Mouse (Mus musculus): ENCODE measurements around the gene Tapbpl. TPM values are rescaled to one million over a fixed set of nuclear protein-coding genes. Genes with fewer than 3 reads are reported as not detected.

The Tapbpl gene
- polyA plus RNA-seq, 1 experiment from 2014 or later: 9.0 TPM

DNA sequence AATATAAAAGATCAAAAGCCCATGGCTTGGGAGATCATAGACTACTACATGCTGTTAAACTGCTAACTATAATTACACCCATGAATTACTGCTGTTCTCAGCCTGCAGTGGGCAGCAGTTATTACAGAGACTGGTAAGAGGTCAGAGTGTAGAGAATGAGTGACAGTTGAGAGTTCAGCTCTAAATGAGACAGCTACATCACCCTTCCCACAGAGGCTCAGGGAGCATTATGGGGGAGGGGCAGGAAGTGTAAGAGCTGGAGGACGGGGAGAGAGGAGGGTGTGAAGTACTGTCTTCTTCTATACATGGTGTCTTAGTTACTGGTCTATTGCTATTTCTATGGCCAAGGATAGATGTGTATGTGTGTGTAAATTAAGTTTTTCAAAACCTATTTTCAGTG is 12.9 kb upstream of the Tapbpl start:
- Histone ChIP-seq H3K4me2 (ENCODE audit: low read depth, low read length) (no peak overlapping the region), H3K27ac (ENCODE audit: low read length) (no peak overlapping the region), H3K9me3 (ENCODE audit: control insufficient read depth, low read length) (no peaks in the 10 kb centered on the region), H3K27me3 (ENCODE audit: control insufficient read depth, insufficient read depth, low read depth, low read length) (no peaks in the 10 kb centered on the region), H3K36me3 (ENCODE audit: control insufficient read depth, insufficient read depth, low read length) (no peaks in the 10 kb centered on the region), H3K9ac (ENCODE audit: low read length) (no peak overlapping the region), H3K4me1 (replicated peaks; ENCODE audit: control insufficient read depth, insufficient read depth, low read length) (no peaks in the 10 kb centered on the region), H3K4me3 (ENCODE audit: low read length) (no peak overlapping the region)
- no peak for ATAC-seq (ENCODE audit: low read depth)
- 29% methylated on average over 1 of the region's 1 CpGs for WGBS

DNA sequence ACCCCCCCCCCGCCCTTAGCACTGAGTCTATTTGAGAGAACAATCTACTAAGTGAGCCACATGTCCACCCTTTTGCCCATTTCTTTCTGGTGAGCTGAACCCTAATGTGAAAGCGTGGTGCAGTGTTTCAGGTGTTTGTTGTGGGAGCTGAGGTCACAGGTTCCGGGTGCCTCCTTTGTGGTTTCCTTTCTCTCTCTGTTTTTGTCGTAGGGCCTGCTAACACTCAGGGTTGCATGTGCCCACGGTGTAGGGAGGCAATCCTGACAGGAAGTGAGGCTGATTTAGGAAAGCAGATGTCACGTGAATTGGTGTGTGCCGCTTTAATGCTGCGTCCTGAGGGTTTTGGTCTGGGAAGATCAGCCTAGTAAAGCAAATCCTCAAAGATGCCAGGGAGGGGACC is 9.9 kb upstream of the Tapbpl start:
- ATAC-seq (ENCODE audit: low read depth): no peak
- no peak overlapping the region for H3K27ac ChIP-seq (ENCODE audit: low read length)
- no peak overlapping the region for H3K4me2 ChIP-seq (ENCODE audit: low read depth, low read length)
- H3K4me1 ChIP-seq (replicated peaks; ENCODE audit: control insufficient read depth, insufficient read depth, low read length): no peaks in the 10 kb centered on the region; the same call in 1 of the 2 replicates
- H3K27me3 ChIP-seq (ENCODE audit: control insufficient read depth, insufficient read depth, low read depth, low read length): no peaks in the 10 kb centered on the region
- no peaks in the 10 kb centered on the region for H3K9me3 ChIP-seq (ENCODE audit: control insufficient read depth, low read length)
- H3K36me3 ChIP-seq (ENCODE audit: control insufficient read depth, insufficient read depth, low read length): no peaks in the 10 kb centered on the region
- no peak overlapping the region for H3K4me3 ChIP-seq (ENCODE audit: low read length)
- 73% methylated on average over 8 of the region's 8 CpGs for WGBS
- no peak overlapping the region for H3K9ac ChIP-seq (ENCODE audit: low read length)

DNA sequence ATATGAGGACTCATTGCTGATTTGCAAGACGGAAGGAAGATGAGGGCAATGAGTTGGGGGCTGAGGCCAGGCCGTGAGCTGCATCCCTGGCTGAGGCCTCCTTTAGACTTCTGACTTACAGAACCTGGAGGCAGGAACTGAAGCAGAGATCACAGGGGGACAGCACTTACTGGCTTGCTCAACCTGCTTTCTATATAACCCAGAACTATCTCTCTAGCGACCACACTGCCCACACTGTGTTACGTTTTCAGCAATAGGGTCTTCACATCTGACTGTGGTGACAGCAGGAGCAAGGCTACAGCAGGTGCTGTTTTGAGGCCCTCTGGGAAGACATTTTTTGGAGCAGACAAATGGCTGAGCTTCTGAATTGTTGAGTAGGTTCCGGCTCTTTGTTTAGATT is 9.0 kb upstream of the Tapbpl start:
- no peaks in the 10 kb centered on the region; the same call in 1 of the 2 replicates for H3K4me1 ChIP-seq (replicated peaks; ENCODE audit: control insufficient read depth, insufficient read depth, low read length)
- no peak overlapping the region for H3K9ac ChIP-seq (ENCODE audit: low read length)
- H3K27ac ChIP-seq (ENCODE audit: low read length): no peak overlapping the region
- no peak overlapping the region for H3K4me3 ChIP-seq (ENCODE audit: low read length)
- H3K9me3 ChIP-seq (ENCODE audit: control insufficient read depth, low read length): no peaks in the 10 kb centered on the region
- WGBS: 68% methylated on average over 5 of the region's 5 CpGs
- H3K36me3 ChIP-seq (ENCODE audit: control insufficient read depth, insufficient read depth, low read length): no peaks in the 10 kb centered on the region
- H3K4me2 ChIP-seq (ENCODE audit: low read depth, low read length): no peak overlapping the region
- no peaks in the 10 kb centered on the region for H3K27me3 ChIP-seq (ENCODE audit: control insufficient read depth, insufficient read depth, low read depth, low read length)
- no peak for ATAC-seq (ENCODE audit: low read depth)

DNA sequence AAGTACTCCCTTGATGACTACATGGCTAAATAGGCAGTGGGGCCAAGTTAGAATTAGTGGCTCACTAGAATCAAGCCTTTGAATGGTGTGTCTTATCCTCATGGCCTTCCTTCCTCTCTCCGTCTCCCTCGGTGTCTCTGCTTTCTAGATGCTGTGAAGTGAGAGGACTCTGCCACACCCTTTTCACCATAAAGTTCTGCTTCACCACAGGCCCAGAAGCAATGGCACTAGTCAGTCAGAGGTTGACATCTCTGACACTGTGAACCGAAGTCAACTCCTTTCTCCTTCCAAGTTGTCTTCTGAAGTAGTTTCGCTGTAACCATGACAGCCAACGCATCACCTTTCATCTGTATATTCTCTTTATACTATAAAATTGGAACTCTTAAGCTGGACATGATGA is 7.9 kb upstream of the Tapbpl start:
- no peak overlapping the region for H3K4me2 ChIP-seq (ENCODE audit: low read depth, low read length)
- no peak overlapping the region for H3K9ac ChIP-seq (ENCODE audit: low read length)
- H3K27me3 ChIP-seq (ENCODE audit: control insufficient read depth, insufficient read depth, low read depth, low read length): no peaks in the 10 kb centered on the region
- no peak overlapping the region for H3K4me3 ChIP-seq (ENCODE audit: low read length)
- no peaks in the 10 kb centered on the region for H3K36me3 ChIP-seq (ENCODE audit: control insufficient read depth, insufficient read depth, low read length)
- no peaks in the 10 kb centered on the region for H3K9me3 ChIP-seq (ENCODE audit: control insufficient read depth, low read length)
- no peak for ATAC-seq (ENCODE audit: low read depth)
- WGBS: 89% methylated on average over 5 of the region's 5 CpGs
- peaks cover 2% of the 10 kb centered on the region; the same call in 1 of the 2 replicates for H3K4me1 ChIP-seq (replicated peaks; ENCODE audit: control insufficient read depth, insufficient read depth, low read length)
- no peak overlapping the region for H3K27ac ChIP-seq (ENCODE audit: low read length)

DNA sequence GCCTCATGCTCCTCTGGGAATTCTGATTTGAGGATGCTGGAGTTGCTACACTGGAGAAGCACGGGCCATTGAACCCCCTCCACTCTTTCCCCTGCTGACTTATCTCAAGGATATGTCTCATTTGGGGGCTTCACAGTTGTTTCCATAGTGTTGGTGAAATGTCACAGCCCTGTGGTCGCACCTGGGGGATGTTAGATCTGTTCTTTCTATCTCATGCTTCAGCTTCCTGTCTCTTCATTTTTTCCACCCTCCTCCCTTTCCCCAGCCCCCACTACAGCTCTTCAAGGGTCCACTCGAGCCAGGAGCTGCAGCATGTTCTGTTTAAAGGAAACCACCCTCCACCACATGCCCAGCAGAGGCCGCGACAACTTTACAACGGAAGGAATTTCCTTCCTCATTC is 6.7 kb upstream of the Tapbpl start:
- peak; percentile 34; the same call in 1 of the 2 replicates for ATAC-seq (ENCODE audit: low read depth)
- no peaks in the 10 kb centered on the region for H3K36me3 ChIP-seq (ENCODE audit: control insufficient read depth, insufficient read depth, low read length)
- no peak overlapping the region for H3K4me2 ChIP-seq (ENCODE audit: low read depth, low read length)
- H3K9ac ChIP-seq (ENCODE audit: low read length): no peak overlapping the region
- H3K4me3 ChIP-seq (ENCODE audit: low read length): no peak overlapping the region
- peaks cover 8% of the 10 kb centered on the region; the same call in 1 of the 2 replicates for H3K4me1 ChIP-seq (replicated peaks; ENCODE audit: control insufficient read depth, insufficient read depth, low read length)
- H3K27ac ChIP-seq (ENCODE audit: low read length): no peak overlapping the region
- 27% methylated on average over 6 of the region's 6 CpGs for WGBS
- no peaks in the 10 kb centered on the region for H3K27me3 ChIP-seq (ENCODE audit: control insufficient read depth, insufficient read depth, low read depth, low read length)
- H3K9me3 ChIP-seq (ENCODE audit: control insufficient read depth, low read length): no peaks in the 10 kb centered on the region

DNA sequence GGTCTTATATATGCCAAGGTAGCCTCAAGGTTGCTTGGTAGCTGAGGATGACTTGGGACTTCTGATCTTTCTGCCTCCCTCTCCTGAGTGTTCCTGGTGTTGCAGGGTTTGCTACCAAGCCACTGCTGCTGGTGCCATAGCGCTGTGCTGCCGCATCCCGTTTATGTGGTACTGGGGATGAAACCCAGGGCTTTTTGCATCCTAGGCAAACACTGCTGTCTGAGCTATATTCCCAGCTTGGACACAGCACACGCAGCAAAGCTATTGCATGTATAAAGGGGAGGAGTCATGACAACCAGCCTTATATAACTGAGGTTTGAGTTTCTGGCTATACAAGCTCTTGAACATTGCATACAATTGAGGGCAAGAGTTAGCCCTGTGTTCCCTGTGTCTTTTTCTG is 5.8 kb upstream of the Tapbpl start:
- Histone ChIP-seq H3K9ac (ENCODE audit: low read length) (no peak overlapping the region), H3K4me3 (ENCODE audit: low read length) (no peak overlapping the region), H3K27ac (ENCODE audit: low read length) (no peak overlapping the region), H3K4me2 (ENCODE audit: low read depth, low read length) (no peak overlapping the region), H3K9me3 (ENCODE audit: control insufficient read depth, low read length) (no peaks in the 10 kb centered on the region), H3K4me1 (replicated peaks; ENCODE audit: control insufficient read depth, insufficient read depth, low read length) (peaks cover 9% of the 10 kb centered on the region; the same call in 1 of the 2 replicates), H3K36me3 (ENCODE audit: control insufficient read depth, insufficient read depth, low read length) (no peaks in the 10 kb centered on the region), H3K27me3 (ENCODE audit: control insufficient read depth, insufficient read depth, low read depth, low read length) (no peaks in the 10 kb centered on the region)
- WGBS: 76% methylated on average over 4 of the region's 4 CpGs
- ATAC-seq (ENCODE audit: low read depth): no peak

DNA sequence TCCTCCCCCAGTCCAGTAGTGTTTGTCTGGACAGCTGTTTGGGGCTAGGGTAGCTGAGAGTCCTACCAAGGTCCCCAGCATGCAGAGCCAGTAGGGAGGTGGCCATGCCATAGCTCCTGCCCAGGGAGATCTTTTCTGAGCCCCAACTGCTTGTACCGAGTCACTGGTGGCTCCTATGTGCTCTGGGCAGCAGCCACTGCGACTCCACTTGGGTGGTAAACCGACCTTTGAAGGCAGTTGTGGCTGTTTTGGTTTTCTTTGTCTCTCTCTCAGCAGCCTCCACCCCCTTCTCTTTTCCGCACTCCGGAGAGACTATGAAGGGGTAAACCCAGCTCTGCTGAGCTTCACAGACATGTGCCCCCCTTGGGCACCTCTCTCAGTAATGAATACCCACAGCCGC is 5.1 kb upstream of the Tapbpl start, which contains the start of gene Cd27:
TSS of gene Cd27 (minus strand) at position 229 of the 400 bp plus-strand sequence.
- no peaks in the 10 kb centered on the region for H3K9me3 ChIP-seq (ENCODE audit: control insufficient read depth, low read length)
- 47% methylated on average over 6 of the region's 6 CpGs for WGBS
- no peaks in the 10 kb centered on the region for H3K27me3 ChIP-seq (ENCODE audit: control insufficient read depth, insufficient read depth, low read depth, low read length)
- H3K4me3 ChIP-seq (ENCODE audit: low read length): no peak within 1 kb of the TSS
- H3K27ac ChIP-seq (ENCODE audit: low read length): no peak within 1 kb of the TSS
- ATAC-seq (ENCODE audit: low read depth): no peak
- H3K4me1 ChIP-seq (replicated peaks; ENCODE audit: control insufficient read depth, insufficient read depth, low read length): peaks cover 15% of the 10 kb centered on the region; the same call in 1 of the 2 replicates
- peak within 1 kb of the TSS; percentile 34; the same call in 1 of the 2 replicates for H3K9ac ChIP-seq (ENCODE audit: low read length)
- no peak within 1 kb of the TSS for H3K4me2 ChIP-seq (ENCODE audit: low read depth, low read length)
- H3K36me3 ChIP-seq (ENCODE audit: control insufficient read depth, insufficient read depth, low read length): no peaks in the 10 kb centered on the region

DNA sequence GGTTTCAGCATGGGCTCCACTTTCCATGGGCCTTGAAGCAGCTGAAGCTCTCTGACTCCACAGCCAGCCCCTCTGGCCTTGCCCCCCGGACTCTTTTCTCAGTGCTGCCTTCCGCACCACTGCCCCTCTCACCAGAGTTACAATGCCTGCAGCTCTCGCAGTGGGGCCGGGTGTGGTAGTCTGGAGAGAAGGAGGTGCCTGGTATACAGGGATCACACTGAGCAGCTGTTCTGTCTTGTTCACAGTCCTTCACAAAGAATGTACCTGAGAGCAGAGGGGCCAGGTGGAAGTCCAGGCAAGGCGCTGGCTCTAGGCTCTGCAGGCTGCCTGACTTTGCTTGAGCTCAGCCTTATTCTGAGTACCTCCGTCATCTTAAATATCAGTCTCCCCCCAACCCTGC is 4.7 kb upstream of the Tapbpl start:
- Histone ChIP-seq H3K27me3 (ENCODE audit: control insufficient read depth, insufficient read depth, low read depth, low read length) (no peaks in the 10 kb centered on the region), H3K36me3 (ENCODE audit: control insufficient read depth, insufficient read depth, low read length) (no peaks in the 10 kb centered on the region), H3K4me3 (ENCODE audit: low read length) (no peak overlapping the region), H3K4me2 (ENCODE audit: low read depth, low read length) (no peak overlapping the region), H3K9ac (ENCODE audit: low read length) (0 out of 2 replicates have a peak overlapping the region, but pooled peaks have one; percentile 2), H3K9me3 (ENCODE audit: control insufficient read depth, low read length) (no peaks in the 10 kb centered on the region), H3K27ac (ENCODE audit: low read length) (no peak overlapping the region), H3K4me1 (replicated peaks; ENCODE audit: control insufficient read depth, insufficient read depth, low read length) (peaks cover 16% of the 10 kb centered on the region; the same call in 1 of the 2 replicates)
- 77% methylated on average over 6 of the region's 6 CpGs for WGBS
- no peak for ATAC-seq (ENCODE audit: low read depth)

DNA sequence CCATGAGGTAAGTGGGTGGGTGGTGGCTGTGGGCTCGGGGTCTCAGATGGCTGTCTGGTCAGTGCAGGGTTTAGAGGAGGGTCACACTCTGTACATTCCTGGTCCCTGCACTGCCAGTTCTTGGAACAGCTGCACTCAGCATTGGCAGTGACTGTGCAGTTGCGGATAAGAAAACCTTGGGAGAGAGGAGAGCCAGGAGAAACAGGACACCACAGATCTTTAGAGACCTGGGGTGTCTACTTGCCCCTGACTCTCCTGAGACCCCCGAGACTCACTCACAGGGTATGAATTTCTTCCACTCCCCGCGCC is 2.8 kb upstream of the Tapbpl start:
- WGBS: 43% methylated on average over 5 of the region's 5 CpGs
- no peak for ATAC-seq (ENCODE audit: low read depth)
- Histone ChIP-seq H3K4me1 (replicated peaks; ENCODE audit: control insufficient read depth, insufficient read depth, low read length) (peaks cover 16% of the 10 kb centered on the region; the same call in 1 of the 2 replicates), H3K9ac (ENCODE audit: low read length) (0 out of 2 replicates have a peak overlapping the region, but pooled peaks have one; percentile 31), H3K27me3 (ENCODE audit: control insufficient read depth, insufficient read depth, low read depth, low read length) (no peaks in the 10 kb centered on the region), H3K9me3 (ENCODE audit: control insufficient read depth, low read length) (no peaks in the 10 kb centered on the region), H3K4me2 (ENCODE audit: low read depth, low read length) (peak overlapping the region; percentile 6; the same call in 1 of the 2 replicates), H3K36me3 (ENCODE audit: control insufficient read depth, insufficient read depth, low read length) (no peaks in the 10 kb centered on the region), H3K4me3 (ENCODE audit: low read length) (no peak overlapping the region), H3K27ac (ENCODE audit: low read length) (peak overlapping the region; percentile 51; the same call in 1 of the 2 replicates)

Measured in lung, embryonic 16.5 days (tissue).